Mouse (Mus musculus): ENCODE measurements at regions not wholly inside any gene's neighbourhood (a gene's known extent, or its start where the extent isn't known, plus 50 kb on each side); places are given as distances from the start of the nearest gene placed in this dataset.

DNA sequence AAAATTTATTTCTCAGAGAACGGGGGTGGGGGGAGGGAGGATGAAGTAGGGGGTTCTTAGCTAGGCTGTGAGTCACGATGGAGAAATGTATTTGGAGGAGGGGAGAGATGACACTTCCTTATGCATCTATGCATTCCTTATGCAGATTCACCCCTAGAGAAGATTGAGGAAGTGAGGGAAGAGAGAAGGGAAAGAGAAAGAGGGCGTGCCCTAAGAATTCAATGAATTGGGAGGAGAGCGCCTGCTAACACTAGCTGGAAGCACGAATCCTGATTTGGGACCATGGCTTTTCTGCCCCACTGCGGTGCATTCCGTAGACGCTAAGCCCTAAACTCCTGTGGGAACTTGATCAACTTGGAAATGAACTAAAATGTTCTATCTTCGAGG, 56.1 kb downstream of the Foxi3 start:
- H3K27me3 ChIP-seq (ENCODE audit: control insufficient read depth, insufficient read depth, low read length, poor library complexity, severe bottlenecking): no peaks in the 10 kb centered on the region
- no peak for DNase-seq (ENCODE audit: low read depth, low spot score)
- no peaks in the 10 kb centered on the region for H3K36me3 ChIP-seq (ENCODE audit: control insufficient read depth, insufficient read depth, low read length, poor library complexity, severe bottlenecking)

DNA sequence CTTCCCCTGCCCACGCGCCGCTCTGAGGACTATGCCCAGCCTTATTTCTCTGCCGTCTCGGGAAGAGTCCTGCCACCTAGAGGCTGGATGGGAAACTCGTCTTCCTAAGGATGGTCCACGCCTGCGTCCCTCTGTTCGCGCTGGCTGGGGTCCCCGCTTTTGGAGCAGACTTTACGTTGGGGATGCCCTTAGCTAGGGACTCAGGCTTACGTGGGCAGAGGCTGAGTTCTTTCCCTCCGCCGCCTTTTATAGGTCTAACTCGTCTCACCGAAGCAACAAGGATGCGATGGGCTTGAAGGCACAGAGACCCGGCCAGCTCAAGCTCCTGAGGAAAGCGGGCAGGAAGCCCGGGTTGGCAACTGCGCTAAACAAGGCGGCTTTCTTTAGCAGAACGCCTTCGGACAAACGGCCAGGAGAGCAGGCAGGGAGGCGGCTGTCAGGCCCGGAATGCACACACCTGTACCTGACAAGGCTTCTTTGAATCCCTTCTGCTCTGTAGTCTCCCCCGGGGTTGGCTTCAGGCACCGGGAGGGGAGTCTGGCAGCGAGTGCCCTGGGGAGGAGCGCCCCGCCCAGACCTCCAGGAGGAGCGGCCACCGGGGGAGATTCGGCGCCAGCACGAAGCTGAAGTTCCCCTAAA, 56.6 kb downstream of the Foxi3 start:
- DNase-seq (ENCODE audit: low read depth, low spot score): peak; percentile 16
- Histone ChIP-seq H3K36me3 (ENCODE audit: control insufficient read depth, insufficient read depth, low read length, poor library complexity, severe bottlenecking) (no peaks in the 10 kb centered on the region), H3K27me3 (ENCODE audit: control insufficient read depth, insufficient read depth, low read length, poor library complexity, severe bottlenecking) (no peaks in the 10 kb centered on the region)

DNA sequence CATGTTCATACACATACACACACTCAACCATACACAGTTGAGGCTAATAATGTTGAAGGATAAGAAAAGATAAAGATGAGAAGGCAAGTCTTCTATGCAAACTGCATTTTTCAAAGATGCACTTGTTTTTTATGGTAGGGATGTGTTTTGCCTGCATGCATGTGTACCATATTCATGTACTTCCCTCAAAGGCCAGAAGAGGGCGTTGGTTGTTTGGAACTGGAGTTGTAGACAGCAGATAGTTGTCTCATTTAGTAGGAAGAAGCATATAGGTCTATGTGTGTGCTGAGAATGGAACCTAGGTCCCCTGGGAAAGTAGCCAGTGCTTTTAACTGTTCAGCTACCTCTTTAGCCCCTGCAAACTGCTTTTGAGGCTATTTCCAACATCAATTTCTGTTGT, 60.1 kb downstream of the Foxi3 start:
- no peak for DNase-seq (ENCODE audit: low read depth, low spot score)
- no peaks in the 10 kb centered on the region for H3K27me3 ChIP-seq (ENCODE audit: control insufficient read depth, insufficient read depth, low read length, poor library complexity, severe bottlenecking)
- H3K36me3 ChIP-seq (ENCODE audit: control insufficient read depth, insufficient read depth, low read length, poor library complexity, severe bottlenecking): no peaks in the 10 kb centered on the region

DNA sequence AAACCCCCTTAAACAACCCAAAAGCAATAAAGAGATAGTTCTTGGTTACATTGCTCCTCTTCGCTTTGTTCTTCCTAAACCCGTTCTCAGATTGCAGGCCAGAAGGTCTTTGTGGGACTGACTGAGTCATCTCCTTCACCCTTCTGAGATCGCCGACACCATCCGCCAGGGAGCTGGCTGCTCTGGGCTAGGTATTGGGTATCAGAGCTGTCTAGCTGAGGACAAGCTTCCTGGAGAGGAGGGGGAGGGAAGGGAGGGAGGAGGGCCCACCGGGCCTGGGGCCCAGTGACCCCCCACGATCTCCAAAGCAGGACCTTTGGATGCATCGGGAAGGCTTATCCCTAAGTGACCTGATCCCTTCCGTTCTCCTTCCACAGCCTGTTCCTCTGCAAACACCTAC, 65.0 kb downstream of the Foxi3 start:
- no peak for DNase-seq (ENCODE audit: low read depth, low spot score)
- Histone ChIP-seq H3K27me3 (ENCODE audit: control insufficient read depth, insufficient read depth, low read length, poor library complexity, severe bottlenecking) (no peaks in the 10 kb centered on the region), H3K36me3 (ENCODE audit: control insufficient read depth, insufficient read depth, low read length, poor library complexity, severe bottlenecking) (no peaks in the 10 kb centered on the region)

DNA sequence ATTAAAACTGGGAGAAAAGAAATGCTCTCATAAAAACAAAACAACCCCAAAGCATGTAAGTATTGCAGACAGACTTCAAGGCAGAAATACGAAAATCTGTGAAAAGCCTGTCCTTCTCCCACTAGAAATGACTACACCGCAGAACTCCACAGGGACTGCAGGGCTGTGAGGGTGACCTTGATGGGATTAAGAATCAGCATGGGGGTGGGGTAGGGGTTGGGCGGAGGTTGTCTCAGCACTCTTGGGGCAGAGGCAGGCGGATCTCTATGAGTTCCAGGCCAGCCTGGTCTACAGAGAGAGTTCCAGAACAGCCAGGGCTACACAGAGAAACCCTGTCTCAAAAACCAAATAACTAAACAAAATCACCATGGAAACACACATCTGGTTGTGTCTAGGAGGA, 69.1 kb downstream of the Foxi3 start:
- Histone ChIP-seq H3K36me3 (ENCODE audit: control insufficient read depth, insufficient read depth, low read length, poor library complexity, severe bottlenecking) (no peaks in the 10 kb centered on the region), H3K27me3 (ENCODE audit: control insufficient read depth, insufficient read depth, low read length, poor library complexity, severe bottlenecking) (no peaks in the 10 kb centered on the region)
- no peak for DNase-seq (ENCODE audit: low read depth, low spot score)

DNA sequence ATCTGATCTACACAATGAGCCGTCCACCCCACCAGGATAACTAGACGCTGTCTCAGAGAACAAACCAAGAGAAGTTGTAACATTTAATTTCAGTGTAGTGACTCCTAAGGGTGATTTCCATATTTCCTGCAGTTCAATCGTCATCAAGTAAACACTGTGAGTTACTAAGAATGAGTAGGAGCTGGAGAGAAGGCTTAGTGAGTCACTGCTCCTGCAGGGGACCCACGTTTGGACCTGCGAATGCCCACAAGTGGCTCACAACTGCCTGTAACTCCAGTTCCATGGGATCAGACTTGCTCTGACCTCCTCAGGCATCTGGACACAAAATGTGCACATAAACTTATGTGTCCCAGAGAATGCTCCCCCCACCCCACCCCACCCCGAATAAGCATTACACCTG, 73.3 kb downstream of the Foxi3 start:
- DNase-seq (ENCODE audit: low read depth, low spot score): no peak
- Histone ChIP-seq H3K36me3 (ENCODE audit: control insufficient read depth, insufficient read depth, low read length, poor library complexity, severe bottlenecking) (no peaks in the 10 kb centered on the region), H3K27me3 (ENCODE audit: control insufficient read depth, insufficient read depth, low read length, poor library complexity, severe bottlenecking) (no peaks in the 10 kb centered on the region)

DNA sequence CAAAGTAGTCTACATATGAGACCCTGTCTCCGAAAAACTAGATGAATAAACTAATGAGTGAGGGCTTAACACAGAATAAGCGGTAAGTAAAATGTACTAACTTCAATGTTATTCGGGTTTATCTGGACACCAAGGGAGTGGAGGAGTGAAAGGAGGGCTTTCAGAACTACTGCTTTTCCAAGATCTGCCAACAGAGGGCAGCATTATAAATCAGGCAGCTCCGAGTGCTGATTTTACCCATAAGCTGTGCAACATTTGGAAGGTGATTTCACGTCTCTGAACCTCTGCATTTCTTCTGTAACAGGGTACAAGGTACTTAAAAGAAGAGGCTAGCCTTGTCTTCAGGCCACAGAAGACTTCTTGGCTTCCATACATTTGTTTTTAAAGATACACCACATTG, 74.2 kb downstream of the Foxi3 start:
- Histone ChIP-seq H3K36me3 (ENCODE audit: control insufficient read depth, insufficient read depth, low read length, poor library complexity, severe bottlenecking) (no peaks in the 10 kb centered on the region), H3K27me3 (ENCODE audit: control insufficient read depth, insufficient read depth, low read length, poor library complexity, severe bottlenecking) (no peaks in the 10 kb centered on the region)
- DNase-seq (ENCODE audit: low read depth, low spot score): peak; percentile 38

DNA sequence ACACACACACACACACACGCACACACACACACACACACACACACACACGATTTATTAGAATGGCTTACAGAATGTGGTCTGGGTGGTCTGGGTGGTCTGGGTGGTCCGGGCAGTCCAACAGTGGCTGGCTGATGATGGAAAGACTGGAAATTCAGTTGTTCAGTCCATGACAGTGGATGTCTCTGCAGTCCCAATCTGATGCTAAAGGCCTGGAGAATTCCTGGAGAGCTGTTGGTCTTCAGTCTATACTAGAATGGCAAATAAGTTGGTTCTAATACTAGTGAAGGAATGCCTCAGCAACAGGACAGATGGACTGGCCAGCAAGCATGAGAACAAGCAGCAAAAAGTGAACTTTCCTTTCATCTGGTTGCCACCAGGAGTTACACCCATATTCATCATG, 87.9 kb downstream of the Foxi3 start:
- no peaks in the 10 kb centered on the region for H3K36me3 ChIP-seq (ENCODE audit: control insufficient read depth, insufficient read depth, low read length, poor library complexity, severe bottlenecking)
- DNase-seq (ENCODE audit: low read depth, low spot score): no peak
- no peaks in the 10 kb centered on the region for H3K27me3 ChIP-seq (ENCODE audit: control insufficient read depth, insufficient read depth, low read length, poor library complexity, severe bottlenecking)

DNA sequence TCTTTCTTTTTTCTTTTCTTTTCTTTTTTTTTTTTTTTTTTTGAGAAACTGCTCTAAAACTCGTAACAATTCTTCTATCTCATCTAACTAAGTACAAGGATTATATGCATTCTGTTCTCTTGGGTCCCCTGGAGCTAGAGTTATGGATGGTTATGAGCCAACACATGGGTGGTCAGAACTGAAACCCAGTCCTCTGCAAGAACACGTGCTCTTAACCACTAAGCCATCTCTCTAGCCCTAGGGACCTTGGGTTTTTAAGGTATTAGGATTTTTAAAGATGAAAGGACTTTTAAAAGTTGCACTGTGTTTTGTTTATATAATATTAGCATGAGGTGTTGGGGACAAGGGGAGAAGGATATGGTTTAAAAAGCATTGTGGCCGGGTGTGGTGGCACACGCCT, 88.9 kb downstream of the Foxi3 start:
- DNase-seq (ENCODE audit: low read depth, low spot score): no peak
- Histone ChIP-seq H3K36me3 (ENCODE audit: control insufficient read depth, insufficient read depth, low read length, poor library complexity, severe bottlenecking) (no peaks in the 10 kb centered on the region), H3K27me3 (ENCODE audit: control insufficient read depth, insufficient read depth, low read length, poor library complexity, severe bottlenecking) (no peaks in the 10 kb centered on the region)

DNA sequence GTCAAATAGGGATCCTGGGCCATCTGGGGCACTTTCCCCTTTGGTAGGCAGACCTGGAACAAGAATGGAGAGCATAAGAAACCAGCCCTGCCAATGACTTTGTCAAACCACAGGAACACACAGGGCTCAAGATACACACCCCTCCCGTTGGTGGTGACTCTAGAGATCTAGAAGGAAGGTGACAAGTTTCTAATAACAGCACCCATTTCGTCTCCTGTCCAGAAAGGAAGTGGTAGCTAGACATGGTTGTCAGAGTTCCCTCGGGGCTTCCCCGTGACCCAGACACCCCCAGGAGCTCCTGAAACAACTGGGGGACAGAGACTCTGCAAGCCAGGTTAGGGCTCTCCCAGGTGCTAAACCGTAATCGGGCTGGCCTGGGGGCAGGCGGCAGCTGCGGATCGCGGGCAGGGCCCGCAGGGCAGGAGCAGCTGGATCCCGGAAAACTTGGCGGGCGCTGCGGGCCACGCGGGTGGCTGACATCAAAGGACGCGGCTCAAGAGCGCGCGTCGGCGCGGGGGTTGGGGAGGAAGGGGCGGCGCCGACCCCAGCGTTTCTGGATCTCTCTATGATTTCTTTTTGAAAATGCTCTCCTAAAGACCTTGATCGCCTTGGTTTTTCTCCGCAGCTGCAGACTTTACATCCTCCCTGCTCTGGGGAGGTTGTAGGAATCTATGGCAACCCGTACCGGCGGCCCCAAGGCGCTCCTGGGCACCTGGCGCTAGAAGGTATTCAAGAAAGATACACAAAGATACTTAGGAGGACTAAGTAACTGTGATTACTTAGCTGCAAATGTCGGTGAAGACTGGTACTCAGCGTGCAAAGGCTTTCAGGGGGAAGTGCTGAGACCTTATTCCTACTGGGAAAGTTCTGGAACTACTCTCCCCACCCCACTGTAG, 92.1 kb downstream of the Foxi3 start:
- no peaks in the 10 kb centered on the region for H3K36me3 ChIP-seq (ENCODE audit: control insufficient read depth, insufficient read depth, low read length, poor library complexity, severe bottlenecking)
- DNase-seq (ENCODE audit: low read depth, low spot score): peak; percentile 18
- no peaks in the 10 kb centered on the region for H3K27me3 ChIP-seq (ENCODE audit: control insufficient read depth, insufficient read depth, low read length, poor library complexity, severe bottlenecking)

DNA sequence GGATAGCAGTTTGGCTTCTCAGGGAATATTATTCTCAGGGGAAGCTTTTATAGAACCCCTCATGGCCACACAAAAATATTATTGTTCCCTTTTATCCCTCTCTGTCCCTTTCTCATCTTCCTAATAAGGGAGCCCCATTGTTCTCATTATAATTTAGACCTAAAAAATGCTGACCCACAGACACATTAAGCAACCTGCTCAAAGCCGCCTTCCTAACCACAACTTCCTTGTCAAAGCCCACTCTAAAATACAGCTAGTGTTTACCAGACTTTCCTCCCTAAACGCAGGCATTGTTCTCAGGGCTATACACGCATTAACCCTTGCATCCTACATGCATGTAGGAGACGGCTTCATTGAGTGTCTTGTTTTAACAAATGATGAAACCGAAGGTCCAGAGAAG, 93.9 kb downstream of the Foxi3 start:
- Histone ChIP-seq H3K27me3 (ENCODE audit: control insufficient read depth, insufficient read depth, low read length, poor library complexity, severe bottlenecking) (no peaks in the 10 kb centered on the region), H3K36me3 (ENCODE audit: control insufficient read depth, insufficient read depth, low read length, poor library complexity, severe bottlenecking) (no peaks in the 10 kb centered on the region)
- DNase-seq (ENCODE audit: low read depth, low spot score): no peak

DNA sequence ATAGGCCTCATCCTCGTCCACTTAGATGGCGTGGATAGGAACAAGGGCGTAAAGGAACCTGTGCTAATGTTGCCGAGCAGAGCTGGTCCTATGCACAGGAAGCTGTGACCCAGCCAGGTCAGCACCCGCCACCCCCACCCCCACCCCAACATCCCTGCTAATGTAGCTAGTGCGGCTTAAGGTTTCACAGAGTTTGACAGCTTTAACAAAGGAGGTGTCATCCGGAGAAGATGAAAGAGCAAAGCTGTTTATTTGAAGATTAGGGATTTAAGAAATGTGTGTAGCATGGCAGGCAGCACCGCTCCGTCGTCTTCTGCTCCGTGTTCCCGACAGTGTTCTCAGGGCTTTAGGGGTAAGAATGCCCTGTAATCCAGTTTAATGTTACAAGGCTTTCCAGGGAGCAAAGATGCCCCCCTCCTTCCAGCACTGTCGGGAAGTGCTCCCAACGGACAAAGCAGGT, 93.5 kb downstream of the Thnsl2 start:
- no peaks in the 10 kb centered on the region for H3K27me3 ChIP-seq (ENCODE audit: control insufficient read depth, insufficient read depth, low read length, poor library complexity, severe bottlenecking)
- no peak for DNase-seq (ENCODE audit: low read depth, low spot score)
- no peaks in the 10 kb centered on the region for H3K36me3 ChIP-seq (ENCODE audit: control insufficient read depth, insufficient read depth, low read length, poor library complexity, severe bottlenecking)

DNA sequence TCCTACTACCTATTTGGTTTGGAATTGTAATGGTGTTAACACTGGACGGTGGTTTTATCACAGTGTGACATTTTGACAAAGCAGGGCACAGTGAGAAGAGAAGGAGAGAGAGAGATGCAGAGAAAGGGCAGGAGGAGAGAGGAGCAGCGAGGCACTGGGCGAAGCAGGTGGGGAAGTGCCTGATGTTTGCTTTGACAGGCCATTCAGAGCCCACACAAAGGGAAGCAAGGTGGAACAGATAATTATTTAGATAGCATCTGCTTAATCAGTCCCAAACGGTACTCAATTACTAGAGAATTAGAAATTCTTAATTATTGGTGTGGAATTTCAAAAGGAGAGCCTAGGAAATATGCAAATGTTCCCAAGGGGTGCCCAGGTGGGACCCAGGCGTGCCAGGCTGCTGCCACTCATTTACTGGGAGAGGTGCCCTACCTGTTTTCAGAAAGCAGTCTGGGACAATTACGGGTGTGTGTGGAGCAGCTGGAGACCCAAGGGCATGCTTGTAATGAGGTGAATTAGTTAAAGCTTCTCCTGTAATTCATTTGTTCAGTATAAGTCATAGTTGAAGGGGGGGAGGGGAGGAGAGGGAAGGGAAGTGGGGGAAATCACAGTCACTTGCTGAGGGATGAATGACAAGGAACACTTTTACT, 86.9 kb downstream of the Thnsl2 start:
- Histone ChIP-seq H3K27me3 (ENCODE audit: control insufficient read depth, insufficient read depth, low read length, poor library complexity, severe bottlenecking) (no peaks in the 10 kb centered on the region), H3K36me3 (ENCODE audit: control insufficient read depth, insufficient read depth, low read length, poor library complexity, severe bottlenecking) (no peaks in the 10 kb centered on the region)
- no peak for DNase-seq (ENCODE audit: low read depth, low spot score)

DNA sequence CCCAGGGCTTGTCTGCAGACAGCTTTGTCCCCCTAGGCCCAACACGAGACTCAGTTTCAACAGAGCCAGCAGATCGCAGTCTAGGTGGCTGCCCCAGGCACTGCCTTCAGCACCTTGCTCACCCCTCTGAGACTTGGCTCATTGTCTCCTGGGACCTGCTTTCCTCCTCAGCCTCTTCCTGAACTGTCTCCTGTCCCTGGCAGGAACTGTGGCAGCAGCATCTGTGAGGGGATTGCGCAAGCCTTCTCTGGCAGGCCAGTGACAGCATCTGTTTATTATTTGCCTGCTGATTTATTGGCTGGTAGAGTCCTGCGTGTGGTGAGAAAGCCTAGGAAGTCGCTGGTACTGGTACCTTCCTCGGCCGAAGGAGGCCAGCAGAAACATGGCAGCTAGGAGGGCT, 84.1 kb downstream of the Thnsl2 start:
- no peak for DNase-seq (ENCODE audit: low read depth, low spot score)
- Histone ChIP-seq H3K36me3 (ENCODE audit: control insufficient read depth, insufficient read depth, low read length, poor library complexity, severe bottlenecking) (no peaks in the 10 kb centered on the region), H3K27me3 (ENCODE audit: control insufficient read depth, insufficient read depth, low read length, poor library complexity, severe bottlenecking) (no peaks in the 10 kb centered on the region)

DNA sequence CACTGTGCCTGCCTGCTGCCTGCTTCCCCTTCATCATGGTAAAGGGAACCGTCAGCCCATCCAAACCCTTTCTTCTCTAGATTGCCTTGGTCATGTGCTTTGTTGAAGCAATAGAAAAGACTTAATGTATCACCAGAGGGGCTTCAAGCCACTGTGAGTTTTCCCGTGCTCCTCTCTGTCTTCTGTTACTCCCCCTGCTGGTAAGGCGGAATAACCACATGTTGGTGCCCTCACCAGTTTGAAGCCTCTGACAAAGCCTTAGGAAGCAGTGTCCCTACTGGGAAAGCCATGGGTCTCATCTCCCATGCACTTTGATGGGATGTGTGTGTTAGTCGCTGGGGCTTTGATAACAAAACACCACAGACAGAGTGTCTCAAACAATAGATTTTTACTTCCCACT, 81.3 kb downstream of the Thnsl2 start:
- H3K36me3 ChIP-seq (ENCODE audit: control insufficient read depth, insufficient read depth, low read length, poor library complexity, severe bottlenecking): no peaks in the 10 kb centered on the region
- DNase-seq (ENCODE audit: low read depth, low spot score): peak; percentile 8
- H3K27me3 ChIP-seq (ENCODE audit: control insufficient read depth, insufficient read depth, low read length, poor library complexity, severe bottlenecking): no peaks in the 10 kb centered on the region
